Mouse (Mus musculus) heart, postnatal 0 days (tissue): ENCODE results near the gene Nxf1. TPM values are rescaled to one million over a fixed set of nuclear protein-coding genes. Genes with fewer than 3 reads are reported as not detected.
A peak's percentile ranks its signal among the peaks of the same experiment; 100 is the strongest.
"Not testable (repeated sequence)": the region's sequence is repeated elsewhere in the genome, so short reads cannot be mapped to it uniquely, and the experiment has no call there.

Source experiments
- ATAC-seq: fragments of 200-750 bp; cut with Nextera tagmentation; 2 replicates; pipeline ENCODE4 v1.8.0; 2017; ENCODE audit warnings: low read depth, moderate number of reproducible peaks, moderate library complexity; ENCODE audit not compliant: insufficient read depth
- DNase-seq: peaks from one replicate; pipeline ENCODE4 v3.0.0-alpha.2; 2016; ENCODE audit warnings: low spot score
- H3K27ac ChIP-seq: fragments of 300-500 bp; sonication (generic); 2 replicates; pipeline ENCODE4 v1.5.1; 2014; ENCODE audit warnings: low read depth, mild to moderate bottlenecking
- H3K27me3 ChIP-seq: fragments of 300-500 bp; sonication (generic); 2 replicates; pipeline ENCODE4 v1.6.1; 2014; ENCODE audit warnings: low read length, mixed read lengths; ENCODE audit not compliant: control insufficient read depth, insufficient read depth
- H3K36me3 ChIP-seq: fragments of 300-500 bp; sonication (generic); replicated peaks from 2 replicates; pipeline ENCODE4 v1.6.1; 2014; ENCODE audit warnings: low read length, mixed read lengths; ENCODE audit not compliant: control insufficient read depth, insufficient read depth
- H3K4me1 ChIP-seq: fragments of 300-500 bp; sonication (generic); 2 replicates; pipeline ENCODE4 v1.6.1; 2014; ENCODE audit warnings: antibody characterized with exemption; ENCODE audit not compliant: control insufficient read depth, insufficient read depth
- H3K4me2 ChIP-seq: fragments of 300-500 bp; sonication (generic); 2 replicates; pipeline ENCODE4 v1.6.1; 2014; ENCODE audit warnings: low read depth, mild to moderate bottlenecking, low read length, moderate library complexity
- H3K4me3 ChIP-seq: fragments of 300-500 bp; sonication (generic); 2 replicates; pipeline ENCODE4 v1.5.1; 2014; ENCODE audit warnings: low read depth, low read length
- H3K9ac ChIP-seq: fragments of 300-500 bp; sonication (generic); replicated peaks from 2 replicates; pipeline ENCODE4 v1.6.1; 2014; ENCODE audit warnings: low read depth, low read length, mixed read lengths
- H3K9me3 ChIP-seq: fragments of 300-500 bp; sonication (generic); replicated peaks from 2 replicates; pipeline ENCODE4 v1.6.1; 2016; ENCODE audit warnings: low read length; ENCODE audit not compliant: control insufficient read depth
- CTCF ChIP-seq: IDR thresholded peaks from 2 replicates; pipeline ENCODE4 v1.5.1; 2016; ENCODE audit warnings: antibody characterized with exemption, control low read depth, low read depth
- EP300 ChIP-seq: IDR thresholded peaks from 2 replicates; pipeline ENCODE4 v1.6.1; 2016; ENCODE audit warnings: antibody characterized with exemption, low read depth
- WGBS: fragments of 180-500 bp; shearing (Covaris S2); extraction: QIAGEN DNeasy Blood & Tissue Kit; methylation state at CpG from one replicate; pipeline ENCODE4 v1.1.7; 2014; 5-methylcytosine and 5-hydroxymethylcytosine counted together
- polyA plus RNA-seq: library from polyadenylated mRNA; unstranded; fragments of >200 nt; fragmentation: Nextera tagmentation; extraction: Ambion mirVana; gene quantifications from 2 replicates; pipeline ENCODE4 v1.2.1, GENCODE M21; 2015
- total RNA-seq: library from RNA; depleted of rRNA; stranded (reverse); fragments of >200 nt; gene quantifications from 2 replicates; pipeline ENCODE4 v1.2.3, GENCODE M21; 2014; ENCODE audit warnings: low replicate concordance

The Nxf1 gene
- total and polyA plus RNA-seq, 2 experiments from 2014 or later = 42.3 to 54.8 TPM

GRCm38 (mm10) chr19:8716767-8717475 is 40.0 kb upstream of the Nxf1 start:
- TF ChIP-seq CTCF (no peak), EP300 (no peak)
- DNase-seq (no peak), ATAC-seq (no peak)
- Histone ChIP-seq H3K4me3 (no peak overlapping the region), H3K9ac (no peak overlapping the region), H3K36me3 (no peaks in the 10 kb centered on the region), H3K4me1 (peaks cover 15% of the 10 kb centered on the region), H3K27me3 (no peaks in the 10 kb centered on the region), H3K4me2 (no peak overlapping the region), H3K9me3 (no peaks in the 10 kb centered on the region), H3K27ac (no peak overlapping the region)
- 73% methylated on average over 8 of the region's 10 CpGs for WGBS

GRCm38 (mm10) chr19:8718357-8718756 is 38.5 kb upstream of the Nxf1 start:
- Histone ChIP-seq H3K4me3 (no peak overlapping the region), H3K4me1 (peaks cover 12% of the 10 kb centered on the region), H3K27ac (no peak overlapping the region), H3K4me2 (no peak overlapping the region), H3K36me3 (no peaks in the 10 kb centered on the region), H3K27me3 (no peaks in the 10 kb centered on the region), H3K9me3 (no peaks in the 10 kb centered on the region), H3K9ac (no peak overlapping the region)
- DNase-seq = peak; percentile 55
- 76% methylated on average over 3 of the region's 3 CpGs for WGBS
- TF ChIP-seq CTCF (peak; percentile 81), EP300 (no peak)
- no peak for ATAC-seq

- H3K4me2 ChIP-seq, ATAC-seq, H3K9ac ChIP-seq, DNase-seq, H3K9me3 ChIP-seq, H3K4me3 ChIP-seq, H3K27ac ChIP-seq, H3K36me3 ChIP-seq, H3K27me3 ChIP-seq: not testable (repeated sequence)
- H3K4me1 ChIP-seq = peaks cover 13% of the 10 kb centered on the region
- peak; percentile 31 for TF ChIP-seq CTCF
These were observed 37.8 kb upstream of the Nxf1 start for GRCm38 (mm10) chr19:8719037-8719436.

DNA sequence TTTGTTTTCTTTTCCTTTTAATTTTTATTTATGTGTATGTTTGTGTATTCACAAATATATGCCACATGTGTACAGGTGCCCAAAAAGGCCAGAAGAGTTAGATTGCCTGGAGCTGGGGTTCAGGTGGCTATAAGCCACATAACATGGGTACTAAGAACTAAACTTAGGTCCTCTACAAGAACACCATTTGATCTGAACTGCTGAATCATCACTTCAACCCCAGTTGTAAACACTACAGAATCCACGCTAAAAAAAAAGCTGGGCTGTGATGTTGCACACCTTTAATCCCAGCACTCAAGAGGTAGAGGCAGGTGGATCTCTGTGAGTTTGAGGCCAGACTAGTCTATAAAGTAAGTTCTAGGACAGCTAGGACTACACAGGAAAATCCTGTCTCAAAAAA is 35.5 kb upstream of the Nxf1 start:
- WGBS = 68% methylated on average over 1 of the region's 1 CpGs
- no peak overlapping the region for H3K27ac ChIP-seq
- H3K9me3 ChIP-seq = no peaks in the 10 kb centered on the region
- H3K4me1 ChIP-seq = peaks cover 22% of the 10 kb centered on the region
- H3K27me3 ChIP-seq = no peaks in the 10 kb centered on the region
- H3K4me3 ChIP-seq = no peak overlapping the region
- TF ChIP-seq CTCF (no peak), EP300 (no peak)
- no peak overlapping the region for H3K4me2 ChIP-seq
- H3K36me3 ChIP-seq = peaks cover 23% of the 10 kb centered on the region
- no peak overlapping the region for H3K9ac ChIP-seq
- DNase-seq (no peak), ATAC-seq (no peak)

DNA sequence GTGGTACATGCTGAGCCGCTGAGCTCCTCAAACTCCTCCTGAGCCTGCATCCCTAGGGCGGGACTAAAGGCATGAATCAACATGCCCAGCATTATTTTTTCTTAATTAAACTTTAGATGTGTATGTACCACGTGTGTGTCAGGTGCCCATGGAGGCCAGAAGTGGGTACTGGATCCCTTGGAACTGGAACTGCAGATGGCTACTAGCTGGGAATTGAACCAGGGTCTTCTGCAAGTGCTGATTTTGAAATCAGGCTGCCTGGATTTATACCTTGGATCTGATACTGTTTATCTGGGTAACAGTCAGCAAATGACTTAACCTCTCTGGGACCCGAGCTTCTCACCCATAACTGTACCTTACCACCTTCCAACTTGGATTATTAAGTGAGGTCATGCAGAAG is 34.9 kb upstream of the Nxf1 start:
- Histone ChIP-seq H3K4me3 (peak overlapping the region; percentile 96), H3K36me3 (peaks cover 30% of the 10 kb centered on the region), H3K27me3 (no peaks in the 10 kb centered on the region), H3K4me2 (peak overlapping the region; percentile 82), H3K9ac (peak overlapping the region; percentile 83), H3K9me3 (no peaks in the 10 kb centered on the region), H3K27ac (peak overlapping the region; percentile 96; the same call in 1 of the 2 replicates), H3K4me1 (peaks cover 22% of the 10 kb centered on the region)
- DNase-seq (no peak), ATAC-seq (no peak)
- no peak for TF ChIP-seq CTCF
- WGBS = 58% methylated on average over 4 of the region's 4 CpGs

DNA sequence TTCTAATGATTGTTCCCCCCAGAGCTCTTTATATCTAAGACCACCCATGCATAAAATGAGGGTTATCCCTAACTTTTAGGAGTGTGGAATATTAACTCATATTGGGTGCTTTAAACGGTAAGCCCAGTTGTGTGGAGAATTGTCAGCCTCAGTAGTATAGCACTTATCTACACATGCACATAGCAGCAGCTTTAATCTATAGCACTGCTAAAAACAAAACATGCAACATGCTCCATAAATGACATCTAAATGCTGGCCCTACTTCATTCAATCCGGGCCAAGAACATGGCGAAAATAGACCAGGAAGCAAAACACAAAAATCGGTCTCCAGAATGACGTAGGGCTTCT is 34.3 kb upstream of the Nxf1 start:
- H3K4me2 ChIP-seq = peak overlapping the region; percentile 82
- TF ChIP-seq CTCF = no peak
- H3K27me3 ChIP-seq = no peaks in the 10 kb centered on the region
- under 1% methylated on average over 5 of the region's 5 CpGs for WGBS
- peak overlapping the region; percentile 83 for H3K9ac ChIP-seq
- H3K9me3 ChIP-seq = no peaks in the 10 kb centered on the region
- DNase-seq (peak; percentile 66), ATAC-seq (no peak)
- peaks cover 22% of the 10 kb centered on the region for H3K4me1 ChIP-seq
- peak overlapping the region; percentile 96 for H3K27ac ChIP-seq
- H3K36me3 ChIP-seq = peaks cover 30% of the 10 kb centered on the region
- H3K4me3 ChIP-seq = peak overlapping the region; percentile 96
